Mouse (Mus musculus) retina, embryonic 14.5 days (tissue): ENCODE data around the gene Tspan32.

Source experiments
- DNase-seq: peaks from one replicate; pipeline ENCODE4 v3.0.0-alpha.2; 2015; ENCODE audit warnings: low spot score

The Tspan32 gene

DNA sequence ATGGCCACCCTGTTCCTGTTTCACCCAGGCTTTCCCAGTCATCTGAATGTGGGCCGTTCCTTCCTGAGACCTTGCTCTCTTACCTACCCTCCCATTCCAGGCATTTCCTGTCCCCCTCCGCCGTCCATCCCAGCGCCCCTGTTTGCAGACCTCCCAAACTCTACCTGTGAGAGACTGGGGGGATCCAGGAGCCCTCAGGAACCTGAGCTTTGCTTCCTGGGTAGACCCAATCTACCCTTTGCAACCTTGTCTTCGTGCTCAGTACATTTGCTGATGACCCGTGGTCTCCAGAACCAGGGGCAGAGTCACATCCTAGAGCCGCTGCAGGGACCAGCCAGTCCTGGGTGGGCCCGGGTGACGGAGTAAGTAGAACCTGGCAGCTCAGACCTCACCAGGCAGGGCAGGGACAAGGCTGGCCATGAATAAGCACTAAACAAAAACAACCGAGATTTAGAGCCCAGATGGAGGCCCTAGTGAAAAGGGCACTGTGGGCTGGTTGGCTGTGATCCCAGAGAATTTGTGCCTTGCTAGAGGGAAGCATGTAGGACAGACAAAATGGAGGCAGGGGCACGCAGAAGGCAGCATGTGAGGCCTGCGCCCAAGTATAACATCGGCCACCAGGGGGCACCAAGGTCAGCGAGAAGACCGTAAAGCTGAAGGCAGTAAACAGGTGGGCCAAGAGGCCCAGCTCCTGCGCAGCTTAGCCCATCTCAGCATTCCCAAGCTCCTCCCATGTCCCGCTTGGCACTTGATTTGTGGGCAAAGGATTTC is 2.9 kb downstream of the Tspan32 start:
- peak; percentile 93 for DNase-seq

DNA sequence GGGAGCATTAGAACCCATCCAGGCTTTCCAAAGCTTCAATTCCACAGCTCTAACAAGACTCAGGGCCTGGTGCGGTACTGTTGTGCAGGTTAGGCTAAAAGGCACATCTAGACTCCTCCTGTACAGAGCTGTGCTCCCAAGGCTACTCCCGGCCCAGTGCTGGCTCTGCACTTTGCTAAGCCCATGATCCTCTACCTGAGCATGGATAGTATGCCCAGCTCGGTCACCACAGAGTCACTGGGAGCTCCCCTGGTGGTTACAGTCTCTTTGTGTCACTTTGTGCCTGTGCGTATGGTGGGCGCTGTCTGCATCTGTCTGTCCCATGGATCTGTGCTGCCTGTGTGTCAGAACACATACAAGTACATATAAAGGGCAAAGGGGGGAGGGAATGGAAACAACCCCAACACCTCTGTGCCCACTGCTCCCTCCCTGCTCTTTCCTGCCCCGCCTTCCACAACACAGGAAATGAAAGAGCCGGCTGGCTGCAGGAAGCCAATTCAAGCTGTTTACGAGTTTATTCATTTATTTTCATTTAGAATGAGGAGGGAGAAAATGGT is 3.6 kb downstream of the Tspan32 start:
- no peak for DNase-seq

DNA sequence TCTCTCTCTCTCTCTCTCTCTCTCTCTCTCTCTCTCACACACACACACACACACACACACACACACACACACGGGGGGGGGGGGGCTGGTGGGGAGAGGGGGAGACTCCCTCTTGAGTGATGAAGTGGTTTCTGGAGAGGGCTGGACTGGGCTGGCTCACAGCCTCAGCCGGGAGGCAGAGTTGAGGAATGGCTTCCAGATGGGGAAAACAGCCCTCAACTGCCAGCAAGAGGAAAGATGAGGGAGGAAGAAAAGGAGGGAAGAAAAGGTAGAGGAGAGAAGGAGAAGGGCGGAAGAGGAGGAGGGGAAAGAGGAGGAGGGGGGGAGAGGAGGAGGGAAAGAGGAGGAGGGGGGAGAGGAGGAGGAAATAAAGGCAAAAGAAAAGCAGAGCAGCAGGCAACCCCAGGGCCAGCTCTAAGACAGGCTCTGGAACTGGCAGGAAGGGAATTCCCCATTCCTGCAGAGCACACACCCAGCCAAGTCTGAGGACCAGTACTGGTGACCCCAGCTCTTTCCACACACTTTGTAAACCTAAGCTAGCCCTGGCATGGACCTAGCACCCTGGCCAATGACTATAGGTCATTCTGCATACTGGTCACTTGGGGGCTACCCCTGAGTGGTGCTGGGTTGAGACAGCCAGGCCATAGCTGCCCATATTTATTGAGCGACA is 4.3 kb downstream of the Tspan32 start:
- DNase-seq, result no peak

DNA sequence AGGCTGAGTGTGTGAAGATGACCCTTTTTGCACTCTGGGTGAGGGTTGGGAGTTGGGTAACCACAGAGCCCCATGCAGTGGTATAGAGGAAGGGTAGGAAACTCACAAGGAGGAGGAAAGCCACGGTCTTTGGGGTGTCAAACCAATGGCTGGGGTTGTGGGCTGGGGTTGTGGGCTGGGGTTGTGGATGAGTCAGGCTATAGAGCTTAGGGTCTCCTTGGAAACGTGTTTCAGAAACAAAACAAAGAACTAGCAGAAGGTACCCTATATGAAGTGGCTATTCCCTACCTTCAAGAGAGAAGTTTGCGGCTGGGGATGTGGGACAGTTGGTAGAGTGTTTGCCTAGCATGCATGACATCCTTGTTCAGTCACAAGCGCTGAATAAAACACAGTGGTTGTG is 5.2 kb downstream of the Tspan32 start:
- DNase-seq, result no peak

DNA sequence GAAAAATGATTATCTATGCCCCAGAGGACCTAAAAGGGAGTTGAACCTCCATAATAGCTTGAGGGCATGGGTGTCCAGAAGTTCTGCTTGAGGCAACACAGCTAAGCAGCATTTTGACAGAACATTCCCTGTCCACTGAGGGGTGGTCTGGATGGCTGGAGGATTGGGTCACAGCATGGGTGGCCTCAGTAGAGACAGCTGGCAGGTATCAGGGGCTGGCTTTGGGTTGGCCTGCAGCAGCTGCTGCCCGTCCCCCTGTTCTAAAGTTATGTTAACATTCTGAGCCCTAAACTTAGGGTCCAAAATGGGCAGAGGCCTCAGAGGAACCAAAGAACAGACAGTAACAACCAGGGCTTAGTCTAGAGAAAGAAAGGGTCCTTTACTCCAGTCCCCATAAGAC is 6.4 kb downstream of the Tspan32 start:
- DNase-seq, result no peak

DNA sequence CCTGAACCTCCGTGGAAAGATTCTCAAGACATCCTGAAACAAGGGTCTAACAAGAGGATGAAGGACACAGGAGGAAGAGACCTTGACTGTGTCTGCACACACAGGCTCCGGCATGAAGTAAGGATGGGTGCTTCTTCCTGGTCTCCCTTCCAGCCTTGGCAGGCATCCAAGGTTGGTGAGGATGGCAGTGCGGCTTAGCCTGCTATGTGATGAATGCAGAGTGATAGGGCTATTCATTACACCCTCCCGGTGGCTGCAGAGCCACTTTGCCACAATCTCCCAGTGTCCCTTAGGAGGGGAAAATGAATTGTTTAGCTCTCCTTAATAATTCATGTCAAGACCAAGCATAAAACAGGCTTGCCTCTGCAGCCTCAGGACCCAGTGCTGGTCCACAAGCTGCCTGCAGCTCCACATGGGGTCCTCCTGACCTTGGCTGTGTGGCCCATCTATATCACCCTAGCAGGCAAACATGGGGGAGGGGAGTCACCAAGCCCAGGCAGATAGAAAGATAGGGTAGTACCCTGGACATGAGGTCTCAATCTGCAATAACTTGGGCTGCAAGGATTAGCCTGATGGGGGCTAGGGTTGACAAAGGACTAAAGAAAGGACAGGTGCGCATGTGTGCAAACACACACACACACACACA is 7.5 kb downstream of the Tspan32 start:
- peak; percentile 47 for DNase-seq

DNA sequence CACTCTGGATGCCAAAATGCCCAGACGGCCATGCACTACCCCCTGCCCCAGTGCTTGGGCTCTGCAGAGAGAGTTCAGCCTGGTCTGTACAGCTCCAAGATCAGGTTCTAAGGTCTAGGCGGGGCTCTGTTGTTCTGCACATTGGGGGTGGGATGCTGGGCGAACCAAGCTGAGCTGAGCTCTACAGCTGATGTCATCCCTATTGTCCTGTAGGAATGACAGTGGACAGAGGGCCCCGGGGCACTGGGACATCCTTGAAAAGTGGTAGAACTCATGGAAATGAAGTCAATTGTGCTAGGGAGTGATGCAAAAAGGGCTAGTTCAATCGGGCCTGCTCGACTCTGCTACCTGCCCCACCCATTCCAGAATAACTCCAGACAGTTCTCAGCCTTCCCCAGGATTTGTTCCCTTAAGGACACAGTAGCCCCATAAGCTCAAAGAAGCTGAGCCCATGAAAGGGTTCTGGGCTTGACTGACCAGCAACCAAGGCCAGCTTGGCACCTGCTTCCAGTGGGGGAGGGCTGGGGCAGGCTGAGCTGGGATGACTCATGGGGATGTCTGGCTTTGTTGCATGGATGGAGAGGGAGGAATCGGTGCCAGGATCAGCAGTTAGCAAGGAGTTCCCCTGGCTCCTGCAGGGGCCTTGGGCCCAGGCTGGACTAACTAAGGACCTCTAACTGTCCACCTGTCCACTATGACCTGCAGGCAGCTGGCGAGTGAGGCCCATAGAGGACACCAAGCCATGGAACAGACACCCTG is 8.8 kb downstream of the Tspan32 start:
- DNase-seq, result no peak

DNA sequence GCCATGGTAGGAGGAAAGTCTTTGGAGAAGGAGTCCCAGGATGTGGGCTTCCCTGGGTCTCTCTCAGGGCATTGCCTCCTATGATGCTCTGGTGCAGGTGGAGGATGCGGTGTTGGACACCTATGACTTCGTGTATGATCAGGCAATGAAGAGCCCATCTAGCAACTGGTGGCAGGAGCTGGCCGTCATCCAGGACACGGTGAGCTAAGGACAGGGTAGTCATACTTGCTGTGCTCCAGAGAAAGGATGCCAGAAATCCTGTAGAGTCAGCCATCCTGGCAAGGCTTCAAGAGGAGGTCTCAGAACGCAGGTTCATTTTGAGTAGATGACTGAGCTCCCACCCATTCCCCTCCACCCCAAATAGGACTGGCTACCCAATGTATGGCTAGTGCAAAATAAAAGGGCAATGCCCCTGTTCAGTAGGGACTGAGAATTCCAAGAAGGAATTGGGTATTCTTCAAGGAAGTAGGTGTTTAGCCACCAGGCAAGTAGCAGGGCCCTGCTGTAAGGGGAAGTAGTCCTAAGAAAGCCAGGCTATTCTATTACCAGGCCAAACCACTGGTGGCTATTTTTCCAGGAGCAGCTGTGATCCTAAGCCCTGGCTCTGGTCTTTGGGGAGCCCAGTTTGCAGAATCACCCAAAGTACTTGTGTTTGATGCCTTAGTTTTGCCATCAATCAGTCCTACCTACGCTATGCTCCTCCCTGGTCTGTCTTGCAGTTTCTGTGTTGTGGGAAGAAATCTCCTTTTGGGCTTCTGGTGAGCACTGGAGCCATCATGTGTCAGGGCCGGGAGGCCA is 10.2 kb downstream of the Tspan32 start:
- DNase-seq, result no peak

DNA sequence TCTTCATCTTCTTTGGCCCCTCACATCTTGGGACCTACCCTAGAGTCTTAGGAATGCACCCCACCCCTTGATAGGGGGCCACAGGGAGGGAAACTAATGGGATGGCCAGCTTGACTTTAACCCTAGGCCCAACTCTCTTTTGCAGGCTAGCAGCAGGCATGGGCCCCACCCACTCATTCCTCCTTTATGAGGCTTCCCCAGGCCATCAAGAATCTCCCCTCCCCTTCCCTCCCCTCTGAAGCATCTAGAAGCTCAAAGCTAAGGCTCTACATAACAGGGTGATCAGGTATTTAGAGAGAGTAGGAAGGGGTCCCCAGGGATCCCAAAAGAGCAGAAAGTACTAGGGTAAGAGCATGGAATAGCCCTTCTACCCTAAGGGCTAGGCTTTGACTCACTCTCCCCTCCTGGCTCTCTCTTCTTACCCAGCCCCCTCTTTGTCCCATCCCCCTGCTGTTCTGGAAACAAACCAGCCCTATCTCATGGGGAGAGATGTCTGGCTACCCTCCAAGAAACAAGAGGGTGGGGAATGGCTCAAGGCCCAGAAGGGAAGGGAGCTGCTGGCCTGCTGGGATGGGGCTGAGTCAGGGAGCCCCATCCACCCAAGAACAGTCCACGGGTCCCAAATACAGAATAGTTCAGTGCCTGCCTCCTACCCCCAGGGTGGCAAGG is 11.0 kb downstream of the Tspan32 start:
- DNase-seq, result no peak

DNA sequence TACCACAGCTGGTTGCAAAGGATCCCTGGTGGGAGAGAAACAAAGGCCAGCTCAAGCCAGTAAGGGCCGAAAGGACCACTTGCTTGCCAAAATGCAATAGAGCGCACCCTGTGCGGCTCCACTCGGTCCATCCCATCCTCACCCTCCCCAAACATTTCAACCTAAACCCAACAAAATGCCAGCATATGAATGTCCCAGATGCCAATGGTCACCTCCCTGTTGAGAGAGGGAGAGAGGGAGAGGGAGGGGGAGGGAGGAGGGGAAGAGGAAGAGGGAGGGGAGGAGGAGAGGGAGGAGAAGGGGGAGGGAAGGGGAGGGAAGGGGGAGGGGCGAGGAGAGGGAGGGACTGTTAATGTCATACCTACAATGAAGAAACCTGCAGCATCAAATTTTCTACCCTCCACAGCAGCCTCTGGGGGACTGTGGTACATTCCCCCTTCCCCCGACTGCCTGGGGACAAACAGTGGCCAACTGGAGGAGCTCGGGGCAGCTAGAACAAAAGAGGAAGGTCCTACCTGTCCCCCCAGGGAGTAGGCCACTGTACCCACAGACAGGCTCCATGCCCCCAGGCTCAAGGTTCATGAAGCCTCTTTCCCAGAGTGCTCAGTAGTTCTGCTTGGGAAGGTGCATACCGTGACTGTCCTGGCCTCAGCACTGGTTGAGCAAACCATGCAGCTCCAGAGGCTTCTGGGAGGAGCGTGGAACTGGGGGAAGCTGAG is 11.7 kb downstream of the Tspan32 start:
- no peak for DNase-seq

DNA sequence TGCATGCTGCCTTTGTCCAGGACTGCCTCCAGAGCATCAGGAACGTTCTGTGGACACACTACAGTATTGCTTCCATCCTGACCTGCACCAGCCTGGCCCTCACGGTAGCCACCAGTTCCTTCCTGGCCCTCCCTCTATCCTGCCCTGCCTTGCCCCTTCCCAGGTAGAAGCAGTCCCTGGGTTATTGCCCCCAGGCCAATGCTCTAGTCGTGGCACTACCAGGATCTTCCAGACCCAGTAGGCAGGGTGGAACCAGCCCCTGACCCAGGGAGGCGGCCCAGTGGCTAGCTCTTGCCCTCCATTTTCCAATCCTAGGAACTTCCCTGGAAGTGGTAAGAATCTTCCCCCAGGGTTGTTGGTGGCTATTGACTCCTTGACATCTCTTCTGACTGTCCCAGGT is 12.3 kb downstream of the Tspan32 start:
- no peak for DNase-seq

DNA sequence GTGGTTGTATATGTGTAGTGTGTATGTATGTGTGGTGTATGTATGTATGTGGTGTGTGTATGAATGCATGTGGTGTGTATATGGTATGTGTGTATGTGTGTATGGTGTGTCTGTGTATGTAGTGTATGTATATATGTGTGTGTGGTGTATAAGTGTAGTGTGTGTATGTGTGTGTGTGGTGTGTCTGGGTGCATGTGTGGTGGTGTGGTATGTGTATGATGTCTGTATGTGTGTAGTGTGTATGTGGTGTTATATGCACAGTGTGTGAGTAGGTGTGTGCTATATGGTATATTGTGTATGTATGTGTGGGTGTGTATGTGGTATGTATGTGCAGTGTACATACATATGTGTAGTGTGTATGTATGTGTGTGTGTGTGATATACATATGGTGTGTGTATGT is 15.2 kb downstream of the Tspan32 start:
- DNase-seq, result no peak

DNA sequence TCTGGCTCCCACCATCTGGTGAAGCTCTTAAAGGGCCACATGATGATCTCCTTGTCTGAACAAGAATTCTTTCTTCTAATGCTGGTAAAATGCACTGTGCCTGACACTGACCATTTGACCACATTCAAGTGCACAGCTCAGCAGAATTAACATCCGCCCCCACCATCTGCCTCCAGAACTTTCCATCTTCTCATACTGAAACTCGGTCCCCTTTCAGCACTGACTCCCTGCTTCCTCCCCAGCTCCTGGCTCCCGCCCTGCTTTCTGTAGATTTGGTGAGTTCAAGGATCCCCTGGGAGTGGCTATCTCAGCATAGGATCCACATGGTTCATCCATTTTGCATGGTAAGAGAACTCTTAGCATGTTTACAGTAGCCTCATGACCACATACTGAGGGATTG is 15.9 kb downstream of the Tspan32 start:
- DNase-seq, result no peak

DNA sequence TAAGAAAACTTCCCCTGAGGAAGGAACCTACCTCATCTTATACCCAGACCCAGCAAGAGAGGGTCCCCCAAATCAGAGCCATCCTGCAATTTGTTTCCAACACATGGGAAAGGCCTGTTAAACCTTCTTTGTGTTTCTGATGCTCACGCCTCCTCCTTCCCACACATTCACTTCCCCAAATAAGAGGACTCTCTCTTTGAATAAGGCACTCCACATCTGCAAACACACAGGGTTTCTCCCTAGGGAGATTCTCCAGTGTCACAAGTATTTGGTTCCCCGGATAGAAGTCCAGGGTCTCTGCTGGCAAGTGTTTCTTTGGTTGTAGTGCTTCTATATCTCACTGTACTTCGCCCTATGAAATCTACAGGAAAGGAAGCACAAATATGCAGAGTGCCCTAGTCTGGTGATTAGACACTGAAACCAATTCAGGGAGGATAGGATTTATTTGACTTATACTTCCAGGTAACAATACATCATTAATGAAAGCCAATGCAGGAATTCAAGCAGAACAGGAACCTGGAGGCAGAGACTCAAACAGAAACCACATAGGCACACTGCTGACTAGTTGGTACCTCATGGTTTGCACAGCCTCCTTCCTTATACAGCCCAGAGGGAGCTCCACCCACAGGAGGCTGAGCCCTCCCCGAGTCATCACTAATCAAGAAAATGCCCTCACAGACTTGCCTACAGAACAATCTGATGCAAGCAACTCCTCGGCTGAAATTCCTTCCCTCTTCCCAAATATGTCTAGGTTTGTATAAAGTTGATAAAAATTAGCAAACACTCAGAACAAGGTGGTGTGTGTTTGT is 16.7 kb downstream of the Tspan32 start:
- DNase-seq, result no peak

DNA sequence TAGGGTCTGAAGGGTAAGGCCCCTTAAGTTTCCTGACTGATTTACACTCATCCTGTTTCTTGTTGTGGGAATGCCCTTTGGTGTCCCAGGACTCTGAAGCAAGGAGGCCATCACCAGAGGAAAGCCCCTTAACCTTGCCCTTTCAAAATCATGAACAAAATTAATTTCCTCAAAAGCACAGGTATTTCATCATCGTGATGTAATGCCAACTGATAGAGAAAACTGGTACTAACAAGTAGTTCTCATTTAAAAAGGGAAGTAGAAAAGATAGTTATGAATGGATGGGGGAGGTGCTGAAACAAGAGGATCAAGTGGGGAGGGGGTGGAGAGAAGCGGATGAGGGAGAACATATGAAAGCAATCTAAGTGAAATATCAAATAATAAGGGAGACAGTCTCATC is 18.7 kb downstream of the Tspan32 start:
- no peak for DNase-seq

DNA sequence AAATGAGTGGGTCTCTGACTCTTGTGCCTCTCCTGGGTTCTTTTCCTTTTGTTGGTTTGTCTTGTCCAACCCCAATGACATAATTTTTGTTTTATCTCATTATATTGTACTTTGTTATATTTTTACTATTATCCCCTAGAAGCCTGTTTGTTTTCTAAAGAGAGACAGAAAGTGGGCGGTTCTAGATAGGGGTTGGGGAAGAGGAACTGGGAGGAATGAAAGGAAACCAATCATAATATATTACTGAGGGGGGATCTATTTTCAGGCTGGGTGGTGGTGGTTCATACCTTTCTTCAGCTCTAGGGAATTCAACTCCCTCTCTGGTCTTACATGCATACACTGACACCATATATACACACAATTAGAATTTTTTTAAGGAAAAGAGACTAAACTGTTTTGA is 19.4 kb downstream of the Tspan32 start:
- no peak for DNase-seq

DNA sequence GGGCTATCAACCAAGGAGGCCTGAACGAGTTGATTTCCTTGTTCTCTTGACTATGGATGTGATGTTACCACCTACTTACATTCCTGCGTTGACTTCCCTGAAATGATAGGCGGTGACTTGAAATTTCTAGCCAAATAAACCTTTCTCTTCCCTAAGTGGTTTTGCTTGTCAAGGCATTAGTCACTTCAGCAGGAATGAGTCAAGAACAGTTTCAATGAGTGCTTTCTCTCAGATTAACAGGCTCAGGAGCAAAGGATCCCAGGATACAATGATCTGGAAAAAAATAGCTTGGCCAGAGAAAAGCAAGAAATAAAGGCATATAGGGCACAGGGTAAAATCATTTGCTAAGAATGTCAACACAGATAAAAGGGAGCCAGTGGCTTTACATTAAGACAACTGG is 20.6 kb downstream of the Tspan32 start:
- no peak for DNase-seq

DNA sequence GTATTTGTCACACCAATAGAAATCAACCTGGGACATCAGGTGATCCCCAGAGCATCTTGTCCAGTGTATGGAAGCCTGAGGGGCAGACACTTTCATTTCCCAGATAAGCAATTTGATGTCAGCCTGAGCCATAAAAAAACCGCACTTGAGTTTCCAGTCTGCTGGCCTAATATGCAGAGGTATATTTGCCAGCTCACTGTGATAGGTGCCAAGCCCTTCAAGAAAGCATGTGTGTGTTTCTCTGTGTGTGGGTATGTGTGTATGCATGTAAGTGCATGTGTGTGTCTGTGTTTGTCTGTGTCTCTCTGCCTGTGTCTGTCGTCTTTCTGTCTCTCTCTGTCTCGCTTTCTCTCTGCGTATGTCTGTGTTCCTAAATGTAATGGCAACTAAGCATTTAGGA is 22.4 kb downstream of the Tspan32 start:
- DNase-seq, result no peak

DNA sequence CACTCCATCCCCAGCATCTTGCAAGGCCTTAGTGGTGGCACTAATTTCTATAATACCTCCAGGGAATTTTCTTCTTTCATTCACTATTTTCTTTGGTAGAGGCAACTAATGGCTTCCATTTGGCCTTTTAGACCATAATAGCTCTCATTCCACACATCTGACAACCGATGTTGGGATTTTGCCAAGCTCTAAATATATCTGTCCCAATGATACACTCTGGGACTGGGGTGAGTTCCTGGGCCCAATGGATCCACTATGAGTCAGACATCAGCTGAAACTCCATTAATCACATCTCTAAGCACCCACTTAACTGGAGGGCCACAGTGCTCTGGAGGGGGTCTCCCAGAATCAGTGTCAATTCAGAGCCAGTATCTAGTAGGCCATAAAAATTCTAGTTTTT is 27.0 kb downstream of the Tspan32 start:
- no peak for DNase-seq
